Mouse (Mus musculus) embryonic facial prominence, embryonic 11.5 days (tissue): Measurements from ENCODE around the gene Arpp21. TPM values are rescaled to one million over a fixed set of nuclear protein-coding genes. Genes with fewer than 3 reads are reported as not detected.

Experiments used
- ATAC-seq: fragments of 200-750 bp; cut with Nextera tagmentation; replicated peaks from 2 replicates; pipeline ENCODE4 v1.8.0; 2017; ENCODE audit warnings: low read depth; ENCODE audit not compliant: insufficient number of reproducible peaks, low FRiP score, low TSS enrichment
- DNase-seq: peaks from one replicate; pipeline ENCODE4 v3.0.0-alpha.2; 2015; ENCODE audit warnings: low spot score
- H3K27ac ChIP-seq: fragments of 300-500 bp; sonication (generic); replicated peaks from 2 replicates; pipeline ENCODE4 v1.5.1; 2014; ENCODE audit warnings: mild to moderate bottlenecking, low read depth, low read length, control low read depth
- H3K27me3 ChIP-seq: fragments of 300-500 bp; sonication (generic); 2 replicates; pipeline ENCODE4 v1.6.1; 2014; ENCODE audit warnings: mild to moderate bottlenecking, low read length, moderate library complexity, mixed read lengths; ENCODE audit not compliant: control insufficient read depth, insufficient read depth
- H3K36me3 ChIP-seq: fragments of 300-500 bp; sonication (generic); replicated peaks from 2 replicates; pipeline ENCODE4 v1.6.1; 2014; ENCODE audit warnings: low read depth, mild to moderate bottlenecking, low read length, moderate library complexity, mixed read lengths; ENCODE audit not compliant: control insufficient read depth, insufficient read depth
- H3K4me1 ChIP-seq: fragments of 300-500 bp; sonication (generic); 2 replicates; pipeline ENCODE4 v1.6.1; 2014; ENCODE audit warnings: low read length, mixed read lengths; ENCODE audit not compliant: control insufficient read depth, insufficient read depth
- H3K4me2 ChIP-seq: fragments of 300-500 bp; sonication (generic); 2 replicates; pipeline ENCODE4 v1.6.1; 2014; ENCODE audit warnings: low read depth, mild to moderate bottlenecking, control low read depth, low read length, moderate library complexity
- H3K4me3 ChIP-seq: fragments of 300-500 bp; sonication (generic); 2 replicates; pipeline ENCODE4 v1.5.1; 2014; ENCODE audit warnings: low read depth, low read length, control low read depth
- H3K9ac ChIP-seq: fragments of 300-500 bp; sonication (generic); replicated peaks from 2 replicates; pipeline ENCODE4 v1.6.1; 2014; ENCODE audit warnings: mild to moderate bottlenecking, control low read depth, low read length
- H3K9me3 ChIP-seq: fragments of 300-500 bp; sonication (generic); replicated peaks from 2 replicates; pipeline ENCODE4 v1.6.1; 2016; ENCODE audit warnings: mild to moderate bottlenecking, low read length, inconsistent platforms, mixed read lengths; ENCODE audit not compliant: control insufficient read depth
- WGBS: fragments of 180-500 bp; shearing (Covaris S2); extraction: QIAGEN DNeasy Blood & Tissue Kit; methylation state at CpG from one replicate; pipeline ENCODE4 v1.1.7; 2014; 5-methylcytosine and 5-hydroxymethylcytosine counted together
- polyA plus RNA-seq: library from polyadenylated mRNA; unstranded; fragments of >200 nt; fragmentation: Nextera tagmentation; extraction: Ambion mirVana; gene quantifications from 2 replicates; pipeline ENCODE4 v1.2.1, GENCODE M21; 2014

Gene Arpp21
- polyA plus RNA-seq, 1 experiment from 2014 or later, result 3.1 TPM

DNA sequence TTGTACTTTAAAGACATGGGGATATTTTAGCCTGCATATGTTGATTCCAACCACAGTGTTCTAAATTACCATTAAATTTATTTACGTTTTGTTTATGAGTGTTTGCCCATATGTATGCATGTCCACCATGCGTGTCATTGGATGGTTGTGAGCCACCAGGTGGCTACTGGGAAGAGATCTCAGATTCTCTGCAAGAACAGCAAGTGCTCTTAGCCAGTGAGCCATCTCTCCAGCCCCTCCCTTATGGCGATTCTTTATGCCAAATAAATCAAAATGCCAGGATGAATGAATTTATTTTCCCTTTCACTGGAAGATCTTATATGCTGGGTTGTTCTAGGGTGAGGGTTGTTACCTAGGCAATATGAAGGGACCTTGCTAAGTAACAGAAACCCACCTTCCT, 7.3 kb downstream of the Arpp21 start:
- no peak overlapping the region for H3K4me3 ChIP-seq
- peaks cover 5% of the 10 kb centered on the region for H3K27me3 ChIP-seq
- no peak for DNase-seq
- no peaks in the 10 kb centered on the region for H3K4me1 ChIP-seq
- H3K36me3 ChIP-seq, result no peaks in the 10 kb centered on the region
- no peak for ATAC-seq
- no peak overlapping the region for H3K9ac ChIP-seq
- no peak overlapping the region for H3K27ac ChIP-seq
- no peaks in the 10 kb centered on the region for H3K9me3 ChIP-seq
- WGBS, result 83% methylated on average over 3 of the region's 3 CpGs
- H3K4me2 ChIP-seq, result no peak overlapping the region

DNA sequence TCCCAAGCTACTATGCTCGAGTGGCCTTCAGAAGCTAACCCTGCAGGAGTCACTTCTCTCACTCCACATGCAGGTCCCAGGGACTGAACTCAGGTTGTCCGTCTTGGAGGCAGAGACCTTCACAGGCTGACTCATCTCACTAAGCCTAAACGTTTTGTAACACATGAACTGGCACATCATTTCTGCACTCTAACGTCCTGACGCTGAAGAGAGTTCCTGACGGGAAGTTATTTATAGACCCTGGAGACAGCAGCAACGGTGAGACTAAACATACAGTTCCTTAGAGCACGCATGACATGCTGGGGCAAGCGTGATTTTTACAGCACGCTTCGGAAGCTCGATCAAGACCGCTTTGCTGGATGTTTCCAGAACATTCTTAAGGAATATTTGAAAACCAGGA, 8.6 kb downstream of the Arpp21 start:
- Histone ChIP-seq H3K27ac (no peak overlapping the region), H3K4me2 (no peak overlapping the region), H3K9ac (no peak overlapping the region), H3K4me3 (no peak overlapping the region), H3K36me3 (no peaks in the 10 kb centered on the region), H3K4me1 (no peaks in the 10 kb centered on the region), H3K27me3 (peaks cover 2% of the 10 kb centered on the region), H3K9me3 (no peaks in the 10 kb centered on the region)
- WGBS, result 81% methylated on average over 13 of the region's 13 CpGs
- ATAC-seq (no peak), DNase-seq (no peak)

GRCm38 (mm10) chr9:112226511-112226910, 9.2 kb downstream of the Arpp21 start:
- Histone ChIP-seq H3K27ac (no peak overlapping the region), H3K9ac (no peak overlapping the region), H3K9me3 (no peaks in the 10 kb centered on the region), H3K4me2 (no peak overlapping the region), H3K27me3 (no peaks in the 10 kb centered on the region), H3K4me3 (no peak overlapping the region), H3K4me1 (no peaks in the 10 kb centered on the region), H3K36me3 (no peaks in the 10 kb centered on the region)
- no peak for DNase-seq
- ATAC-seq, result no peak
- WGBS, result 63% methylated on average over 1 of the region's 1 CpGs

- Histone ChIP-seq H3K27ac (no peak overlapping the region), H3K27me3 (no peaks in the 10 kb centered on the region), H3K4me2 (no peak overlapping the region), H3K4me3 (no peak overlapping the region), H3K9me3 (no peaks in the 10 kb centered on the region), H3K9ac (no peak overlapping the region), H3K36me3 (no peaks in the 10 kb centered on the region), H3K4me1 (no peaks in the 10 kb centered on the region)
- DNase-seq, result no peak
- ATAC-seq, result no peak
- WGBS, result 74% methylated on average over 2 of the region's 2 CpGs
These were observed 10.7 kb downstream of the Arpp21 start for GRCm38 (mm10) chr9:112225046-112225445.

GRCm38 (mm10) chr9:112219372-112219771, 16.4 kb downstream of the Arpp21 start:
- Histone ChIP-seq H3K4me3 (no peak overlapping the region), H3K27me3 (no peaks in the 10 kb centered on the region), H3K36me3 (no peaks in the 10 kb centered on the region), H3K27ac (no peak overlapping the region), H3K9ac (no peak overlapping the region), H3K9me3 (no peaks in the 10 kb centered on the region), H3K4me2 (no peak overlapping the region), H3K4me1 (no peaks in the 10 kb centered on the region)
- ATAC-seq (no peak), DNase-seq (no peak)
- 84% methylated on average over 8 of the region's 8 CpGs for WGBS

- ATAC-seq (no peak), DNase-seq (no peak)
- Histone ChIP-seq H3K4me1 (no peaks in the 10 kb centered on the region), H3K4me2 (no peak overlapping the region), H3K4me3 (no peak overlapping the region), H3K27ac (no peak overlapping the region), H3K27me3 (no peaks in the 10 kb centered on the region), H3K9ac (no peak overlapping the region), H3K36me3 (no peaks in the 10 kb centered on the region), H3K9me3 (no peaks in the 10 kb centered on the region)
- 63% methylated on average over 3 of the region's 3 CpGs for WGBS
These were observed 17.5 kb downstream of the Arpp21 start for GRCm38 (mm10) chr9:112218237-112218636.

DNA sequence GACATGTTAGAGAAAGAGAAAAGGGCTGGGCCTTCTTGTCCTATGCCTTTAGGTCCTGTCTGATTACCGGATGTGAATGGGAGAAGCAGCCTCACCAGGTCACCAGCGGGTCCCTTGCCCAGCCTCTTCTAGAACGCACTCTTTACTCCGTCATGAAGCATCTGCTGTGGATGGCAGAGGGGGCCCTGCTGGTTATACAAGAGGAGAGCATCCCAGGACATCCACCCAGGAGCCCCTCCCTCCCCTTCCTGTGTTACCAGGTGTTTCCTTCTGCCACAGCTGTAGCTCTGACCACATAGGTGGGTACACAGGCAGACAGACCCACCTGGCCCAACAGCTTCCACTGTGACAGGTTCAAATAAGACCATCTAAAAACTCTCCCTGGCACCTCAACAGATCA, 18.6 kb downstream of the Arpp21 start:
- Histone ChIP-seq H3K27ac (no peak overlapping the region), H3K36me3 (no peaks in the 10 kb centered on the region), H3K27me3 (no peaks in the 10 kb centered on the region), H3K4me3 (no peak overlapping the region), H3K4me2 (no peak overlapping the region), H3K9ac (no peak overlapping the region), H3K4me1 (no peaks in the 10 kb centered on the region), H3K9me3 (no peaks in the 10 kb centered on the region)
- ATAC-seq (no peak), DNase-seq (no peak)
- 79% methylated on average over 4 of the region's 4 CpGs for WGBS

DNA sequence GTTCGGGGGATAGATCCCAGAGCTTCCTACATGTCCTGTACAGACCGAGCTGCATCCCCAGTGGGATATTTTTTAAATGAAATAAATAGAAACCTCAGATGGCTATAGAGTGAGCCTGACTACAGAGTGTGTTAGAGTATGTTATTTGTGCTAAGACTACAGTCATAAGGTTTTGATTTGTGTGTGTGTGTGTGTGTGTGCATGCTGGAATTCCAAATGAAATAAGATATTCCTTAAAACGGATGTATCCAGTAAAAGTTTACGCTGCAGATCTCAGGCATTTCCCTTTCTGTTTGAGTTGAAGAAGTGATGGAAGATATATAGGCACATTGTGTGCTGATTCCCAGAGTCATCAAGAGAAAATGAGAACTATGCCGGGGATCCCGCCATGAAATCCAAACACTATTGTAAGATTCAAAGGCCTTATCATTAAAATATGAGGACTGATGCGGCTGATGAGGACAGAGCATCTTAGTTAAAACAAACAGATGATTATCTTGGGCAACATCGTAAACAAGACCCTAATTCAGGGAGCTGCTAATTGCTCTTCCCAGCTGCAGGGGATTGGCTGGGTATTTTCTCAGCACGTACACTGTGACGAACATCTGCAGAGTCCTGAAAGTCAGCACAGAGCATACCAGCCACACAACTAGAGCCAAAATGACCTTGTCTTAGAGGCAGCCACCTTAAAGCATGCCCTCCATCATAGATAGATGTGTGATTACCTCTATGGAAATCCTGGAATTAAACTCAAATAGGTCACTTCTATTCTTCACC, 20.5 kb downstream of the Arpp21 start:
- Histone ChIP-seq H3K4me3 (no peak overlapping the region), H3K27ac (no peak overlapping the region), H3K27me3 (no peaks in the 10 kb centered on the region), H3K36me3 (no peaks in the 10 kb centered on the region), H3K4me2 (no peak overlapping the region), H3K9me3 (no peaks in the 10 kb centered on the region), H3K9ac (no peak overlapping the region), H3K4me1 (no peaks in the 10 kb centered on the region)
- DNase-seq (peak; percentile 56), ATAC-seq (peak; percentile 76)
- WGBS, result 45% methylated on average over 10 of the region's 10 CpGs
